Mouse (Mus musculus) hindbrain, embryonic 16.5 days (tissue): Measurements from ENCODE around the gene Ndufa4l2. TPM values are rescaled to one million over a fixed set of nuclear protein-coding genes. Genes with fewer than 3 reads are reported as not detected.

Source experiments
- ATAC-seq: fragments of 200-750 bp; cut with Nextera tagmentation; 2 replicates; pipeline ENCODE4 v1.8.0; 2017; ENCODE audit warnings: moderate TSS enrichment, moderate library complexity
- H3K27ac ChIP-seq: fragments of 300-500 bp; sonication (generic); 2 replicates; pipeline ENCODE4 v1.5.1; 2014; ENCODE audit warnings: low read depth, mild to moderate bottlenecking, control low read depth, low read length, moderate library complexity
- H3K27me3 ChIP-seq: fragments of 300-500 bp; sonication (generic); replicated peaks from 2 replicates; pipeline ENCODE4 v1.6.1; 2014; ENCODE audit warnings: low read length; ENCODE audit not compliant: control insufficient read depth, insufficient read depth
- H3K36me3 ChIP-seq: fragments of 300-500 bp; sonication (generic); 2 replicates; pipeline ENCODE4 v1.6.1; 2014; ENCODE audit warnings: mild to moderate bottlenecking, low read length, moderate library complexity, mixed read lengths; ENCODE audit not compliant: control insufficient read depth, insufficient read depth
- H3K4me1 ChIP-seq: fragments of 300-500 bp; sonication (generic); 2 replicates; pipeline ENCODE4 v1.6.1; 2014; ENCODE audit warnings: low read depth, low read length; ENCODE audit not compliant: control insufficient read depth, insufficient read depth
- H3K4me2 ChIP-seq: fragments of 300-500 bp; sonication (generic); 2 replicates; pipeline ENCODE4 v1.6.1; 2014; ENCODE audit warnings: mild to moderate bottlenecking, low read length, control low read depth, moderate library complexity
- H3K4me3 ChIP-seq: fragments of 300-500 bp; sonication (generic); 2 replicates; pipeline ENCODE4 v1.5.1; 2014; ENCODE audit warnings: mild to moderate bottlenecking, low read length, control low read depth, moderate library complexity
- H3K9ac ChIP-seq: fragments of 300-500 bp; sonication (generic); 2 replicates; pipeline ENCODE4 v1.6.1; 2014; ENCODE audit warnings: low read depth, mild to moderate bottlenecking, control low read depth, low read length, moderate library complexity
- H3K9me3 ChIP-seq: fragments of 300-500 bp; sonication (generic); 2 replicates; pipeline ENCODE4 v1.6.1; 2014; ENCODE audit warnings: mild to moderate bottlenecking, low read length, moderate library complexity; ENCODE audit not compliant: control insufficient read depth
- WGBS: fragments of 180-500 bp; shearing (Covaris S2); extraction: QIAGEN DNeasy Blood & Tissue Kit; methylation state at CpG from one replicate; pipeline ENCODE4 v1.1.7; 2014; 5-methylcytosine and 5-hydroxymethylcytosine counted together
- polyA plus RNA-seq: library from polyadenylated mRNA; unstranded; fragments of >200 nt; fragmentation: Nextera tagmentation; extraction: Ambion mirVana; gene quantifications from 2 replicates; pipeline ENCODE4 v1.2.1, GENCODE M21; 2015

Ndufa4l2 gene
- polyA plus RNA-seq, 1 experiment from 2014 or later = 23.2 TPM

- peak overlapping the region; percentile 73 for H3K9ac ChIP-seq
- 11% methylated on average over 12 of the region's 12 CpGs for WGBS
- peaks cover 11% of the 10 kb centered on the region for H3K36me3 ChIP-seq
- no peaks in the 10 kb centered on the region for H3K9me3 ChIP-seq
- no peak for ATAC-seq
- no peak overlapping the region for H3K27ac ChIP-seq
- peaks cover 4% of the 10 kb centered on the region; the same call in 1 of the 2 replicates for H3K27me3 ChIP-seq
- H3K4me3 ChIP-seq = peak overlapping the region; percentile 65
- H3K4me1 ChIP-seq = peaks cover 35% of the 10 kb centered on the region
- peak overlapping the region; percentile 90 for H3K4me2 ChIP-seq
These were observed 6.9 kb downstream of the Ndufa4l2 start for GRCm38 (mm10) chr10:127521611-127522080.

GRCm38 (mm10) chr10:127522088-127522581 lies 7.4 kb downstream of the Ndufa4l2 start, which contains the start of gene Shmt2:
Gene Shmt2 (minus strand): TSS chr10:127522444.
- ATAC-seq = peak; percentile 70
- under 1% methylated on average over 21 of the region's 21 CpGs for WGBS
- peak within 1 kb of the TSS; percentile 65 for H3K4me3 ChIP-seq
- H3K4me1 ChIP-seq = peaks cover 35% of the 10 kb centered on the region
- peaks cover 11% of the 10 kb centered on the region for H3K36me3 ChIP-seq
- H3K4me2 ChIP-seq = peak within 1 kb of the TSS; percentile 90
- peaks cover 7% of the 10 kb centered on the region for H3K27me3 ChIP-seq
- no peaks in the 10 kb centered on the region for H3K9me3 ChIP-seq
- no peak within 1 kb of the TSS for H3K27ac ChIP-seq
- H3K9ac ChIP-seq = peak within 1 kb of the TSS; percentile 73

- Histone ChIP-seq H3K4me3 (no peak overlapping the region), H3K36me3 (no peaks in the 10 kb centered on the region), H3K4me1 (peaks cover 56% of the 10 kb centered on the region), H3K27me3 (peaks cover 21% of the 10 kb centered on the region), H3K27ac (no peak overlapping the region; the same call in 1 of the 2 replicates), H3K9me3 (no peaks in the 10 kb centered on the region), H3K9ac (peak overlapping the region; percentile 4; the same call in 1 of the 2 replicates), H3K4me2 (0 out of 2 replicates have a peak overlapping the region, but pooled peaks have one; percentile 25)
- 5% methylated on average over 23 of the region's 23 CpGs for WGBS
- no peak for ATAC-seq
These were observed 10.0 kb downstream of the Ndufa4l2 start for GRCm38 (mm10) chr10:127524646-127525255.

- Histone ChIP-seq H3K27me3 (peaks cover 24% of the 10 kb centered on the region), H3K9me3 (no peaks in the 10 kb centered on the region), H3K4me3 (peak overlapping the region; percentile 23; the same call in 1 of the 2 replicates), H3K4me1 (peaks cover 58% of the 10 kb centered on the region), H3K36me3 (no peaks in the 10 kb centered on the region), H3K9ac (peak overlapping the region; percentile 48), H3K27ac (peak overlapping the region; percentile 34; the same call in 1 of the 2 replicates), H3K4me2 (peak overlapping the region; percentile 94)
- WGBS = 2% methylated on average over 26 of the region's 26 CpGs
- ATAC-seq = no peak
These were observed 11.3 kb downstream of the Ndufa4l2 start for GRCm38 (mm10) chr10:127526048-127526447.

- Histone ChIP-seq H3K36me3 (no peaks in the 10 kb centered on the region), H3K27ac (peak overlapping the region; percentile 64), H3K4me2 (peak overlapping the region; percentile 94), H3K9me3 (no peaks in the 10 kb centered on the region), H3K9ac (peak overlapping the region; percentile 48), H3K4me3 (peak overlapping the region; percentile 23), H3K4me1 (peaks cover 57% of the 10 kb centered on the region), H3K27me3 (peaks cover 24% of the 10 kb centered on the region)
- ATAC-seq = peak; percentile 7; the same call in 1 of the 2 replicates
- WGBS = under 1% methylated on average over 24 of the region's 26 CpGs
These were observed 11.9 kb downstream of the Ndufa4l2 start for GRCm38 (mm10) chr10:127526681-127527080.

GRCm38 (mm10) chr10:127527481-127527880 lies 12.7 kb downstream of the Ndufa4l2 start:
- Histone ChIP-seq H3K4me1 (peaks cover 60% of the 10 kb centered on the region), H3K36me3 (no peaks in the 10 kb centered on the region), H3K9ac (peak overlapping the region; percentile 29), H3K4me2 (peak overlapping the region; percentile 94), H3K27ac (peak overlapping the region; percentile 64), H3K9me3 (no peaks in the 10 kb centered on the region), H3K27me3 (peaks cover 24% of the 10 kb centered on the region), H3K4me3 (peak overlapping the region; percentile 15)
- ATAC-seq = peak; percentile 22
- 6% methylated on average over 17 of the region's 17 CpGs for WGBS

GRCm38 (mm10) chr10:127530945-127531344 lies 16.2 kb downstream of the Ndufa4l2 start:
- ATAC-seq = no peak
- Histone ChIP-seq H3K27ac (peak overlapping the region; percentile 73), H3K4me2 (peak overlapping the region; percentile 94), H3K27me3 (peaks cover 24% of the 10 kb centered on the region), H3K4me3 (peak overlapping the region; percentile 69), H3K4me1 (peaks cover 72% of the 10 kb centered on the region), H3K36me3 (no peaks in the 10 kb centered on the region), H3K9me3 (no peaks in the 10 kb centered on the region), H3K9ac (peak overlapping the region; percentile 55)
- under 1% methylated on average over 14 of the region's 25 CpGs for WGBS

GRCm38 (mm10) chr10:127531548-127531947 lies 16.8 kb downstream of the Ndufa4l2 start:
- no peak for ATAC-seq
- peak overlapping the region; percentile 69 for H3K4me3 ChIP-seq
- peak overlapping the region; percentile 73 for H3K27ac ChIP-seq
- H3K4me2 ChIP-seq = peak overlapping the region; percentile 94
- peaks cover 21% of the 10 kb centered on the region for H3K27me3 ChIP-seq
- WGBS = 5% methylated on average over 4 of the region's 4 CpGs
- H3K9me3 ChIP-seq = no peaks in the 10 kb centered on the region
- H3K9ac ChIP-seq = peak overlapping the region; percentile 51
- H3K4me1 ChIP-seq = peaks cover 71% of the 10 kb centered on the region
- no peaks in the 10 kb centered on the region for H3K36me3 ChIP-seq
